Mouse (Mus musculus) retina, embryonic 14.5 days (tissue): ENCODE data around the gene Gm10488.
"Not testable (repeated sequence)": the region's sequence is repeated elsewhere in the genome, so short reads cannot be mapped to it uniquely, and the experiment has no call there.

ENCODE experiments used
- DNase-seq: peaks from one replicate; pipeline ENCODE4 v3.0.0-alpha.2; 2015; ENCODE audit warnings: low spot score

Gm10488 gene

DNA sequence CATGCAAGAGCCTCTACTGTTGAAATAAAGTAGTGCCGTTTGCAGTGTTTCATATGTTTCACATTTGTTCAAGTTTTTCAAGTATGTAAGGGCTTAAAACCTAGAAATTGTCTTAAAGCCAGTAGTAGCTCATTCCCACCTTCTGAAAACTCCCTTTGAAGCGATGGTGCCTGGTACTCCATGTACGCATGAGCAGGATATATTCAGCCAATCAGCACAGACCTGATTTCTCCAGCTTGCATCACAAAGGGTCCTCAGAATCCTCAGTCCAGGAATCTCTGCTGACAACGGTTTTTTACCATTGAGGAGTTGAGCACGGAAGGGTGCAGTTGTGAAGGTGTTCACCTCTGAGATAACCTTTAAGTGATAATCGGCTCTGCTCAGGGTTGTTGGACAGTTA, at the start of gene Gm10488:
TSS of gene Gm10488 (plus strand) at position 301 of the 400 bp plus-strand sequence.
- not testable (repeated sequence) for DNase-seq
